Mouse (Mus musculus) CH12.LX (cell line): ENCODE results near the gene Arl2. TPM values are rescaled to one million over a fixed set of nuclear protein-coding genes. Genes with fewer than 3 reads are reported as not detected.

Experiments used
- DNase-seq: peaks from one replicate; pipeline ENCODE4 v3.0.0-alpha.2; 2013; ENCODE audit errors: extremely low read depth
- H3K27ac ChIP-seq: 2 replicates; pipeline ENCODE4 v1.5.1; 2012; ENCODE audit warnings: low read depth, mild to moderate bottlenecking, control low read depth, moderate library complexity; ENCODE audit not compliant: insufficient read depth
- H3K27me3 ChIP-seq: replicated peaks from 2 replicates; pipeline ENCODE3; 2012; ENCODE audit warnings: inconsistent platforms
- H3K36me3 ChIP-seq, 2 experiments: replicated peaks in 1 of 2; 2 replicates each; pipeline versions ENCODE3 to v1.6.1; 2012; ENCODE audit warnings: inconsistent platforms in 1 of 2, low read length in 1 of 2, mild to moderate bottlenecking in 1 of 2, mixed read lengths in 1 of 2, moderate library complexity in 1 of 2; ENCODE audit not compliant: control insufficient read depth in 1 of 2, insufficient read depth in 1 of 2
- H3K4me1 ChIP-seq, 2 experiments: 2 replicates each; pipeline ENCODE4 v1.6.1; 2012; ENCODE audit warnings: inconsistent platforms in 1 of 2, moderate library complexity in 1 of 2; ENCODE audit not compliant: insufficient read depth in 2 of 2, control insufficient read depth in 1 of 2
- H3K4me2 ChIP-seq: 2 replicates; pipeline ENCODE4 v1.6.1; 2012; ENCODE audit warnings: low read depth, mild to moderate bottlenecking, control low read depth; ENCODE audit not compliant: poor library complexity, insufficient read depth, severe bottlenecking
- H3K4me3 ChIP-seq, 3 experiments: fragments of 150-350 bp in 1 of 3; sonication (generic) in 1 of 3; replicated peaks in 1 of 3; 2 replicates each; pipeline versions ENCODE3 to v1.5.1; 2011 to 2012; ENCODE audit warnings: low read depth in 2 of 3, low read length in 2 of 3, mild to moderate bottlenecking in 2 of 3, moderate library complexity in 2 of 3, control low read depth in 1 of 3, improper control_type of control experiment in 1 of 3, inconsistent platforms in 1 of 3, mixed read lengths in 1 of 3; ENCODE audit not compliant: poor library complexity in 1 of 3
- H3K79me2 ChIP-seq: replicated peaks from 2 replicates; pipeline ENCODE4 v1.6.1; 2012; ENCODE audit warnings: mild to moderate bottlenecking, moderate library complexity; ENCODE audit not compliant: control insufficient read depth, poor library complexity, insufficient read depth, severe bottlenecking; ENCODE audit errors: extremely low read depth
- H3K9ac ChIP-seq: 2 replicates; pipeline ENCODE4 v1.6.1; 2012; ENCODE audit warnings: low read depth, mild to moderate bottlenecking, control low read depth, moderate library complexity; ENCODE audit not compliant: insufficient read depth
- H3K9me3 ChIP-seq: replicated peaks from 2 replicates; pipeline ENCODE3; 2012; ENCODE audit warnings: low read length, inconsistent platforms, mixed read lengths
- BHLHE40 ChIP-seq: IDR thresholded peaks from 2 replicates; pipeline ENCODE4 v1.6.1; 2011; ENCODE audit warnings: mild to moderate bottlenecking, low read depth, low read length, improper control_type of control experiment
- CHD1 ChIP-seq: IDR thresholded peaks from 2 replicates; pipeline ENCODE4 v1.6.1; 2012; ENCODE audit warnings: low read depth, low read length, improper control_type of control experiment, inconsistent platforms
- CHD2 ChIP-seq: IDR thresholded peaks from 2 replicates; pipeline ENCODE4 v1.6.1; 2011; ENCODE audit warnings: low read length, improper control_type of control experiment
- CTCF ChIP-seq, 2 experiments: IDR thresholded peaks in 1 of 2; conservative IDR thresholded peaks in 1 of 2; 2 replicates each; pipeline ENCODE4 v1.5.1; 2011 to 2012; ENCODE audit warnings: low read depth in 2 of 2, low read length in 2 of 2, improper control_type of control experiment in 1 of 2, inconsistent platforms in 1 of 2, mild to moderate bottlenecking in 1 of 2, moderate library complexity in 1 of 2
- E2F4 ChIP-seq: IDR thresholded peaks from 2 replicates; pipeline ENCODE4 v1.6.1; 2011; ENCODE audit warnings: low read depth, low read length, improper control_type of control experiment; ENCODE audit not compliant: insufficient replicate concordance
- ELF1 ChIP-seq: IDR thresholded peaks from 2 replicates; pipeline ENCODE4 v1.6.1; 2014; ENCODE audit warnings: low read depth, mild to moderate bottlenecking, inconsistent platforms, low read length, improper control_type of control experiment
- EP300 ChIP-seq: IDR thresholded peaks from 2 replicates; pipeline ENCODE4 v1.6.1; 2011; ENCODE audit warnings: low read length, improper control_type of control experiment
- ETS1 ChIP-seq: conservative IDR thresholded peaks from 2 replicates; pipeline ENCODE4 v1.6.1; 2012; ENCODE audit warnings: low read depth, mild to moderate bottlenecking, inconsistent platforms, low read length, improper control_type of control experiment, moderate library complexity
- GABPA ChIP-seq: IDR thresholded peaks from 2 replicates; pipeline ENCODE4 v1.6.1; 2012; ENCODE audit warnings: low read depth, low read length, improper control_type of control experiment, inconsistent platforms; ENCODE audit not compliant: insufficient replicate concordance
- HCFC1 ChIP-seq: IDR thresholded peaks from 2 replicates; pipeline ENCODE4 v1.6.1; 2012; ENCODE audit warnings: low read depth, mild to moderate bottlenecking, inconsistent platforms, low read length, improper control_type of control experiment
- IRF4 ChIP-seq: IDR thresholded peaks from 2 replicates; pipeline ENCODE4 v1.6.1; 2014; ENCODE audit warnings: low read depth, mild to moderate bottlenecking, inconsistent platforms, low read length, improper control_type of control experiment
- JUN ChIP-seq: IDR thresholded peaks from 2 replicates; pipeline ENCODE4 v1.6.1; 2011; ENCODE audit warnings: low read depth, mild to moderate bottlenecking, low read length, improper control_type of control experiment, moderate library complexity; ENCODE audit not compliant: insufficient read depth
- JUND ChIP-seq: conservative IDR thresholded peaks from 2 replicates; pipeline ENCODE4 v1.6.1; 2011; ENCODE audit warnings: low read depth, low read length, improper control_type of control experiment
- KAT2A ChIP-seq: IDR thresholded peaks from 2 replicates; pipeline ENCODE4 v1.6.1; 2012; ENCODE audit warnings: low read length, improper control_type of control experiment, inconsistent platforms; ENCODE audit not compliant: insufficient replicate concordance
- MAFK ChIP-seq: IDR thresholded peaks from 2 replicates; pipeline ENCODE4 v1.6.1; 2011; ENCODE audit warnings: low read length, improper control_type of control experiment; ENCODE audit not compliant: insufficient replicate concordance
- MAX ChIP-seq: IDR thresholded peaks from 2 replicates; pipeline ENCODE4 v1.6.1; 2011; ENCODE audit warnings: low read length, improper control_type of control experiment
- MAZ ChIP-seq: IDR thresholded peaks from 2 replicates; pipeline ENCODE4 v1.6.1; 2012; ENCODE audit warnings: low read depth, mild to moderate bottlenecking, inconsistent platforms, low read length, improper control_type of control experiment, moderate library complexity
- MEF2A ChIP-seq: IDR thresholded peaks from 2 replicates; pipeline ENCODE4 v1.6.1; 2014; ENCODE audit warnings: low read depth, mild to moderate bottlenecking, inconsistent platforms, low read length, improper control_type of control experiment, borderline replicate concordance
- MXI1 ChIP-seq: IDR thresholded peaks from 2 replicates; pipeline ENCODE4 v1.6.1; 2011; ENCODE audit warnings: mild to moderate bottlenecking, low read depth, low read length, improper control_type of control experiment
- MYC ChIP-seq: IDR thresholded peaks from 2 replicates; pipeline ENCODE4 v1.6.1; 2011; ENCODE audit warnings: low read depth, mild to moderate bottlenecking, improper control_type of control experiment, low read length
- NELFE ChIP-seq: IDR thresholded peaks from 2 replicates; pipeline ENCODE4 v1.6.1; 2011; ENCODE audit warnings: low read depth, low read length, improper control_type of control experiment
- NRF1 ChIP-seq: IDR thresholded peaks from 2 replicates; pipeline ENCODE4 v1.6.1; 2014; ENCODE audit warnings: low read depth, mild to moderate bottlenecking, inconsistent platforms, low read length, improper control_type of control experiment, moderate library complexity
- PAX5 ChIP-seq: IDR thresholded peaks from 2 replicates; pipeline ENCODE4 v1.6.1; 2012; ENCODE audit warnings: low read length, inconsistent platforms, mixed read lengths
- POLR2A ChIP-seq: IDR thresholded peaks from 2 replicates; pipeline ENCODE4 v1.6.1; 2011; ENCODE audit warnings: low read depth, mild to moderate bottlenecking, improper control_type of control experiment, low read length
- POLR2AphosphoS2 ChIP-seq: IDR thresholded peaks from 2 replicates; pipeline ENCODE4 v1.6.1; 2011; ENCODE audit warnings: low read depth, low read length, improper control_type of control experiment
- RAD21 ChIP-seq: IDR thresholded peaks from 2 replicates; pipeline ENCODE4 v1.6.1; 2011; ENCODE audit warnings: low read depth, mild to moderate bottlenecking, low read length, improper control_type of control experiment, moderate library complexity
- RCOR1 ChIP-seq: conservative IDR thresholded peaks from 2 replicates; pipeline ENCODE4 v1.6.1; 2012; ENCODE audit warnings: low read depth, mild to moderate bottlenecking, inconsistent platforms, low read length, improper control_type of control experiment
- SIN3A ChIP-seq: IDR thresholded peaks from 2 replicates; pipeline ENCODE4 v1.6.1; 2012; ENCODE audit warnings: low read length, improper control_type of control experiment, inconsistent platforms
- SMC3 ChIP-seq: IDR thresholded peaks from 2 replicates; pipeline ENCODE4 v1.6.1; 2011; ENCODE audit warnings: low read depth, low read length, improper control_type of control experiment
- TBP ChIP-seq: conservative IDR thresholded peaks from 2 replicates; pipeline ENCODE4 v1.6.1; 2011; ENCODE audit warnings: low read depth, low read length, improper control_type of control experiment
- TCF12 ChIP-seq: IDR thresholded peaks from 2 replicates; pipeline ENCODE4 v1.6.1; 2014; ENCODE audit warnings: low read depth, mild to moderate bottlenecking, inconsistent platforms, low read length, improper control_type of control experiment
- UBTF ChIP-seq: IDR thresholded peaks from 2 replicates; pipeline ENCODE4 v1.6.1; 2012; ENCODE audit warnings: low read depth, mild to moderate bottlenecking, inconsistent platforms, low read length, improper control_type of control experiment, moderate library complexity
- USF1 ChIP-seq: IDR thresholded peaks from 2 replicates; pipeline ENCODE4 v1.6.1; 2014; ENCODE audit warnings: low read depth, mild to moderate bottlenecking, inconsistent platforms, low read length, improper control_type of control experiment
- USF2 ChIP-seq: conservative IDR thresholded peaks from 2 replicates; pipeline ENCODE4 v1.6.1; 2011; ENCODE audit warnings: low read depth, low read length, improper control_type of control experiment
- ZC3H11A ChIP-seq: IDR thresholded peaks from 2 replicates; pipeline ENCODE4 v1.6.1; 2012; ENCODE audit warnings: low read depth, mild to moderate bottlenecking, inconsistent platforms, low read length, improper control_type of control experiment
- ZKSCAN1 ChIP-seq: IDR thresholded peaks from 2 replicates; pipeline ENCODE4 v1.6.1; 2012; ENCODE audit warnings: low read depth, inconsistent platforms, low read length, improper control_type of control experiment, borderline replicate concordance
- ZMIZ1 ChIP-seq: IDR thresholded peaks from 2 replicates; pipeline ENCODE4 v1.6.1; 2012; ENCODE audit warnings: low read depth, mild to moderate bottlenecking, inconsistent platforms, low read length, improper control_type of control experiment
- ZNF384 ChIP-seq: IDR thresholded peaks from 2 replicates; pipeline ENCODE4 v1.6.1; 2012; ENCODE audit warnings: low read depth, low read length, improper control_type of control experiment, inconsistent platforms
- dilution Hi-C: fragments of 300-500 bp; cut with MboI; formaldehyde crosslinking; loops from 2 replicates; pipeline ENCODE4 v1.14.3; 2020; ENCODE audit warnings: low sequenced_read_pairs; ENCODE audit not compliant: extremely low pct_unique_long_range_greater_than_20kb, extremely low pct_ligation_motif_present
- in situ Hi-C: fragments of 300-500 bp; cut with MboI; formaldehyde crosslinking; loops from 3 replicates; pipeline ENCODE4 v1.14.3; 2019; ENCODE audit warnings: low sequenced_read_pairs, low pct_ligation_motif_present, low pct_unique_long_range_greater_than_20kb, mixed read lengths
- polyA plus RNA-seq: library from polyadenylated mRNA; unstranded; fragments of >175 nt; gene quantifications from 2 replicates; pipeline ENCODE4 v1.2.1, GENCODE M21; 2012; ENCODE audit warnings: low read depth; ENCODE audit not compliant: insufficient read length
- total RNA-seq, 2 experiments: library from RNA; depleted of rRNA; stranded (reverse); fragments of 300-350 nt in 1 of 2; fragments of >200 nt in 1 of 2; gene quantifications; 2 replicates each; pipeline ENCODE4 v1.2.3; 2012 to 2014

Arl2 gene
- total and polyA plus RNA-seq, 3 experiments: 27.9 to 48.4 (median 36.9) TPM

DNA sequence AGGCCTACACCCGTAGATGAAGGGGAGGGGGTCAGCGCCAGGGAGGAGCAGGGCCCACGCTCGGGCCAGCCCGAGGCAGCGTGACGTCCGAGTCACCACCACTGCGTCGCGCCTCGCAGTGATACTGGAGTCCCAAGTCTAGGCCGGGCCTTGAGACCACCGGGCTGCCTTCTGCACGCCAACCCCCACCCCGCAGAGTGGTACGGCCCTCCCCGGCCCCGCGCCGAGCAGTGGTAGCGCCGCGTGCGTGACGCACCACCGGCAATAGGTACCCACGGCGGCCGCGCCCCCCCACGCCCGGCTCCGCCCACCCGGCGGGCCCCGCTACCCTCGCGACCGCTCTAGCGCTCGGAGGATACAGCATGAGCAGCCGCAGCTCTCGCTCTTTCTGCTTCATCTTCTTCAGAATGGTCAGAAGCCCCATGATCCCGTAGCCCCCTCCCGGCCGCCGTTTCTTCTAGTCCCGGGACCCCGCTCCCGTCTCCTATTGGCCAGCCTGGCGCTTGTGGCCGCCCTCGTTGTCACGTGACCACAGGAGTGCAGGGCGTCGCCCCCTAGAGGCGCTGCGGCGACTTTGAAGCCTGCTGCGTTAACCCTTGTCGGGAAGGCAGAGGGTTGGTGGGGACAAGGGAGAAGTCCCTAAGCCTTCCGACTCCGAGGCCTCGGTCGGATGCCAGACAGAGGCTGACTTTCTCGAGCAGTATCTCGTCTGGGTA lies 512 bp downstream of the Arl2 start, which contains the start of gene Batf2:
TSS of gene Batf2 (plus strand) at position 306 of the 716 bp plus-strand sequence.
- H3K4me3 ChIP-seq: peak within 1 kb of the TSS; percentile 61 to 87 (median 79)
- peak; percentile 94 for DNase-seq
- H3K9me3 ChIP-seq: peaks cover 2% of the 10 kb centered on the region
- peak within 1 kb of the TSS; percentile 80 for H3K27ac ChIP-seq
- H3K79me2 ChIP-seq: no peaks in the 10 kb centered on the region
- peaks cover 8% of the 10 kb centered on the region in 2 experiments for H3K4me1 ChIP-seq
- dilution Hi-C loops (no loop called here), in situ Hi-C loops (no loop called here)
- TF ChIP-seq BHLHE40 (peak; percentile 91), CHD2 (peak; percentile 50), NRF1 (0 out of 2 replicates have a peak, but pooled peaks have one; percentile 29), MYC (no peak), POLR2A (peak; percentile 71), CTCF (conservative IDR thresholded peaks at IDR 0.05 in 1 of 2, IDR thresholded peaks at IDR 0.05 in 1 of 2; ENCODE audit: low read depth in 2 of 2, low read length in 2 of 2) (peak in 1 of 2 experiments; percentile 84; a peak in 2 of 4 replicates), SIN3A (peak; percentile 84), UBTF (no peak), TCF12 (no peak; the same call in none of the 2 replicates), MXI1 (peak; percentile 25; the same call in 1 of the 2 replicates), GABPA (no peak), TBP (no peak; the same call in 1 of the 2 replicates), ZMIZ1 (peak; percentile 42; the same call in 1 of the 2 replicates), PAX5 (no peak), IRF4 (no peak), USF2 (peak; percentile 97), ZNF384 (no peak), RAD21 (no peak), JUN (no peak), POLR2AphosphoS2 (no peak), ZKSCAN1 (no peak), MEF2A (peak; percentile 28), ELF1 (no peak; the same call in 1 of the 2 replicates), EP300 (no peak), ETS1 (peak; percentile 43; the same call in 1 of the 2 replicates), USF1 (peak; percentile 99), RCOR1 (no peak), ZC3H11A (no peak), CHD1 (peak; percentile 73; the same call in 1 of the 2 replicates), MAZ (no peak), E2F4 (peak; percentile 30; the same call in 1 of the 2 replicates), NELFE (peak; percentile 86), MAFK (no peak), MAX (peak; percentile 92), KAT2A (0 out of 2 replicates have a peak, but pooled peaks have one; percentile 53), SMC3 (peak; percentile 44; the same call in 1 of the 2 replicates), HCFC1 (peak; percentile 61), JUND (no peak)
- H3K36me3 ChIP-seq: peaks cover 4 to 22% of the 10 kb centered on the region in 2 experiments
- peak within 1 kb of the TSS; percentile 77 for H3K9ac ChIP-seq
- H3K4me2 ChIP-seq: peak within 1 kb of the TSS; percentile 48
- peaks cover 4% of the 10 kb centered on the region for H3K27me3 ChIP-seq
